Mouse (Mus musculus) C2C12 (cell line): ENCODE measurements around the gene Selenoh. TPM values are rescaled to one million over a fixed set of nuclear protein-coding genes. Genes with fewer than 3 reads are reported as not detected.

Experiments used
- H3K27me3 ChIP-seq: one replicate; pipeline ENCODE4 v1.6.1; 2011; ENCODE audit not compliant: control insufficient read depth, insufficient read depth, insufficient read length
- H3K36me3 ChIP-seq: one replicate; pipeline ENCODE4 v1.6.1; 2011; ENCODE audit not compliant: control insufficient read depth, insufficient read depth
- H3K4me3 ChIP-seq: one replicate; pipeline ENCODE4 v1.5.1; 2011; ENCODE audit warnings: mild to moderate bottlenecking, control low read depth; ENCODE audit not compliant: poor library complexity, insufficient read depth, severe bottlenecking
- H3K79me2 ChIP-seq: one replicate; pipeline ENCODE4 v1.6.1; 2011; ENCODE audit not compliant: control insufficient read depth, insufficient read depth
- H3K79me3 ChIP-seq: one replicate; pipeline ENCODE4 v1.6.1; 2011; ENCODE audit warnings: low read depth, control low read depth
- H3ac ChIP-seq: one replicate; pipeline ENCODE3; 2011; ENCODE audit warnings: low read depth; ENCODE audit not compliant: control insufficient read depth, insufficient read length
- CEBPB ChIP-seq: IDR thresholded peaks from one replicate; pipeline ENCODE4 v1.6.1; 2011; ENCODE audit warnings: low read depth, mild to moderate bottlenecking, control low read depth, moderate library complexity
- CTCF ChIP-seq: IDR thresholded peaks from one replicate; pipeline ENCODE4 v1.5.1; 2011; ENCODE audit not compliant: control insufficient read depth, insufficient read depth, insufficient read length
- FOSL1 ChIP-seq: IDR thresholded peaks from one replicate; pipeline ENCODE4 v1.8.0; 2011; ENCODE audit warnings: mild to moderate bottlenecking, low read length; ENCODE audit not compliant: poor library complexity, insufficient read depth, severe bottlenecking
- MAX ChIP-seq: IDR thresholded peaks from one replicate; pipeline ENCODE4 v1.6.1; 2011; ENCODE audit warnings: mild to moderate bottlenecking, control low read depth
- MYOD1 ChIP-seq: IDR thresholded peaks from one replicate; pipeline ENCODE4 v1.6.1; 2011; ENCODE audit warnings: low read depth; ENCODE audit not compliant: control insufficient read depth, insufficient read length
- MYOG ChIP-seq: IDR thresholded peaks from one replicate; pipeline ENCODE4 v1.6.1; 2011; ENCODE audit not compliant: control insufficient read depth, insufficient read length; ENCODE audit errors: extremely low read depth
- USF1 ChIP-seq: IDR thresholded peaks from one replicate; pipeline ENCODE4 v1.6.1; 2011; ENCODE audit warnings: low read depth, mild to moderate bottlenecking, control low read depth, moderate library complexity
- polyA plus RNA-seq: library from polyadenylated mRNA; unstranded; fragments of >200 nt; fragmentation: generic; extraction: Trizol; gene quantifications from one replicate; pipeline ENCODE4 v1.2.1, GENCODE M21; 2012; ENCODE audit warnings: missing spikeins

The Selenoh gene
- polyA plus RNA-seq, 1 experiment: 355 TPM

DNA sequence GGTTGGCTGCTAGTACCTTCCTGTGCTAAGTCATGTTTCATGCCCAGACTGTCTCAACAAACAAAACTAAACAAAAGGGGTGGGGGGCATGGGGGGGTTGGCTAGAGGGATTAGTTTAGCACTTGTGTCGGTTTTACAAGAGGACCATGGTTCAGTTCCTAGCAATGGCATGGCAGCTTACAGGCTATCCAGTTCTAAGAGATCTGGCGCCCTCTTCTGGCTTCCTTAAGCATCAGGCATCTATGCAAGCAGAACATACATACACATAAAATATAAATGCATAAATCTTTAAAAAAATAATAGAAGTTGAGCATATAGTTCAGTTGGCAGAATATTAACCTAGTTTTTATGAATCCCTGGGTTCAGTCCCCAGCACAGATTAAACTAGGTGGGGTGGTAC is 7.7 kb downstream of the Selenoh start:
- Histone ChIP-seq H3K79me3 (no peaks in the 10 kb centered on the region), H3ac (no peak overlapping the region)
- TF ChIP-seq FOSL1 (no peak), MYOD1 (no peak), MAX (no peak), CTCF (no peak), CEBPB (no peak), MYOG (no peak), USF1 (no peak)

DNA sequence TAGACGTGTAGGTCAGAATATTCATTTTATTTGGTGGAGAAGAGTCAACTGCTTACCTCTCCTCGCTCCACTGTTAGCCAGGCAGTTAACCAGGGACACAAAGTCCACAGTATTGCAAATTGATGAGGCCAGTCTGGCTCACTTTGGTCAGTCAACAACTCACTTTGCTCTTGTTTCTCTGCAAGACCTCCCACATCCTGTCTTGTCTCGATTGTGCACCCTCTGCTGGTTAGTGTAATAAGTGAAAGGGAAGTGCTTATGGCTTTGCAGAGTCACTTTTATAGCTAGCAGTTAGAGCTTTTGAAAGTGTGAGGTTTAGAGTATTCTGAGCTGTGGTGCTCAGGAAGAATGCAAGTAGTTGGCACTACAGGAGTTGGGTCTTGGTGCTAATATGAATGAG is 10.3 kb downstream of the Selenoh start:
- Histone ChIP-seq H3K27me3 (no peaks in the 10 kb centered on the region), H3K4me3 (no peak overlapping the region)
- no peak for TF ChIP-seq FOSL1
- no peak for TF ChIP-seq MYOG
- TF ChIP-seq MAX: no peak
- TF ChIP-seq CEBPB: no peak
- TF ChIP-seq MYOD1: no peak
- TF ChIP-seq CTCF: peak; percentile 32
- no peak for TF ChIP-seq USF1

More for the DNA sequence above, 7.7 kb downstream of the Selenoh start:
- Histone ChIP-seq H3K27me3 (no peaks in the 10 kb centered on the region), H3K36me3 (peaks cover 6% of the 10 kb centered on the region), H3K79me2 (no peaks in the 10 kb centered on the region), H3K4me3 (no peak overlapping the region)

DNA sequence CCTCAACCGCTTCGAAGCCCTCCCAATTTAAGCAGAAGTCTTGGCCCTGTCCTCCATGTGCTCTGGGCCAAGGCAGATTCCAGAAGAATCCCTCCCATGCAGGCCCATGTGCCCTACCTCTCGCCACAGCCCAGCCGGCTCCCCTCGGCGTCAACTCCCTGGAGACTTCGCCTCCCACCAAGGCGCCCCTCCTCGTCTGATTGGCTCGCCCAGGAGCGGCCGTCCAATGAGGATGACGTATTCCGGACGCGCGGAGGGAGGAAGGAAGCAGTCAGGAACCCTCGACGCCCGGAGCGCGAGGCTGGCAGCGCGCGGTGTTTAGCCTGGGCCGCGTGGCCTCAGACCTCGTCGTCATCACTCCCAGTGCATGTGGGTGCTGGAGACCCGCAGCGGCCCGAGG is 11.8 kb downstream of the Selenoh start, which contains the start of gene Btbd18:
Gene Btbd18 (plus strand): TSS at position 274 of the 400 bp plus-strand sequence.
- H3K27me3 ChIP-seq: no peaks in the 10 kb centered on the region
- H3ac ChIP-seq: no peak within 1 kb of the TSS
- no peaks in the 10 kb centered on the region for H3K79me2 ChIP-seq
- H3K36me3 ChIP-seq: no peaks in the 10 kb centered on the region
- H3K79me3 ChIP-seq: no peaks in the 10 kb centered on the region
- TF ChIP-seq MYOD1 (no peak), CEBPB (no peak), CTCF (no peak), MYOG (no peak), USF1 (no peak), FOSL1 (no peak)
- H3K4me3 ChIP-seq: no peak within 1 kb of the TSS

More for the DNA sequence above, 10.3 kb downstream of the Selenoh start:
- no peak overlapping the region for H3ac ChIP-seq
- no peaks in the 10 kb centered on the region for H3K79me2 ChIP-seq
- no peaks in the 10 kb centered on the region for H3K36me3 ChIP-seq
- no peaks in the 10 kb centered on the region for H3K79me3 ChIP-seq

GRCm38 (mm10) chr2:84655864-84656263 is 14.7 kb downstream of the Selenoh start:
- Histone ChIP-seq H3K36me3 (no peaks in the 10 kb centered on the region), H3K79me3 (no peaks in the 10 kb centered on the region), H3ac (no peak overlapping the region), H3K4me3 (no peak overlapping the region), H3K27me3 (no peaks in the 10 kb centered on the region), H3K79me2 (peaks cover 4% of the 10 kb centered on the region)
- TF ChIP-seq MAX (no peak), MYOG (no peak), CTCF (no peak), FOSL1 (no peak), USF1 (no peak), CEBPB (no peak), MYOD1 (no peak)

DNA sequence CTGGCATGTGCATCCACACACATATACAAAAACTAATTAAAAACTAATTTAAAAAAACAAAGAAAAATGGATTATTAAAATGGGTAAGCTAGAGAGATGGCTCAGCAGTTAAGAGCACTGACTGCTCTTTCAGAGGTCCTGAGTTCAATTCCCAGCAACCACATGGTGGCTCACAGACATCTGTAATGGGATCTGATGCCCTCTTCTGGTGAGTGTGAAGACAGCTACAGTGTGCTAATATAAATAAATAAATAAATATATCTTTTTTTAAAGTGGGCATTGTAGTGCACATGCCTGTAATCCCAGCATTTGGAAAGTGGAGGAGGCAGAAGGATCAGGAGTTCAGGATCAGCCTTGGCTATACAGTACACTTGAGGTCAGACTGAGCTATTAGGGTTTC is 17.2 kb downstream of the Selenoh start:
- H3K36me3 ChIP-seq: no peaks in the 10 kb centered on the region
- H3ac ChIP-seq: no peak overlapping the region
- no peaks in the 10 kb centered on the region for H3K27me3 ChIP-seq
- H3K79me2 ChIP-seq: peaks cover 26% of the 10 kb centered on the region
- TF ChIP-seq MAX (no peak), USF1 (no peak), FOSL1 (no peak), CEBPB (no peak), MYOD1 (no peak), MYOG (no peak), CTCF (no peak)
- no peak overlapping the region for H3K4me3 ChIP-seq
- peaks cover 20% of the 10 kb centered on the region for H3K79me3 ChIP-seq

DNA sequence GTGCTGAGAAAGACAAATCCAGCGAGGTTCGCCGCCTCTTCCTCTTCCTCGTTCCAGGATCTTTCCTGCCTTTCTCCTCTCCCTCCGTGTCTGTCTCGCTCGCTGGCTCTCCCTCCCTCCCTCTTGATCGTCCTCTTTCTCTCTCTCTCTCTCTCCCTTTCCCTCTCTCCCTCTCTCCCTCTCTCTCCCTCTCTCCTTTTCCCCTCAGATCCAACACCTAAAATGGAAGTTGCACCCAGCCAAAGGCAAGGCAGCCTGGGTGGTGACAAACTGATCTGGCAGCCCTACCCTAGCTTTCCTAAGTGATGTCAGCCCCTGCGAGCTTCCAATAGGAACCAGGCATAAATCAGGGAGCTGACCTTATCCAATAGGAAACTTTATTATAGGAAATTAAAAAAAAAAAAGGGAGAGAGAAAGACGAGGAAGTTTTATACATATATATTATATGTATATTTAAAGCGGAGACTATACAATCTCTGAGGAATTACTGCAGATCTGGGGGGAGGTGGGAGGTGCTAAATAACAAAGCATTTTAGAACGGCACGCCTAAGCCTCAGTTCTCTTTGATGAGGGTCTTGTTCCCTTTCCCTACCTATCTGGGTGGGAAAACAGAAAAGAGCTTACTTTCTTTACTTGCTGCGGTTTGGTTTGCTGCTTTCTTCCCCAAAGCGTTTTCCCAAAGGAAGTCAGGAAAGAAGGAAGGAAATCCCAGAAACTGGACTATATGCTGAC is 19.9 kb downstream of the Selenoh start, which contains the start of gene Ctnnd1:
Gene Ctnnd1 (minus strand): TSS at position 302 of the 732 bp plus-strand sequence.
- no peak for TF ChIP-seq USF1
- no peak for TF ChIP-seq MAX
- TF ChIP-seq CEBPB: no peak
- TF ChIP-seq CTCF: no peak
- TF ChIP-seq MYOG: no peak
- TF ChIP-seq MYOD1: no peak
- TF ChIP-seq FOSL1: no peak
- Histone ChIP-seq H3K79me3 (peaks cover 47% of the 10 kb centered on the region), H3K27me3 (no peaks in the 10 kb centered on the region)

More for the DNA sequence above, 19.9 kb downstream of the Selenoh start, which contains the start of gene Ctnnd1:
- Histone ChIP-seq H3K79me2 (peaks cover 53% of the 10 kb centered on the region), H3K4me3 (peak within 1 kb of the TSS; percentile 84), H3K36me3 (peaks cover 12% of the 10 kb centered on the region), H3ac (peak within 1 kb of the TSS; percentile 80)
